Mouse (Mus musculus) stomach, embryonic 14.5 days (tissue): ENCODE results near the gene Olfr1154. TPM values are rescaled to one million over a fixed set of nuclear protein-coding genes. Genes with fewer than 3 reads are reported as not detected.

Experiments used
- ATAC-seq: fragments of 200-750 bp; cut with Nextera tagmentation; 2 replicates; pipeline ENCODE4 v1.8.0; 2017; ENCODE audit warnings: low read depth, moderate TSS enrichment; ENCODE audit not compliant: insufficient number of reproducible peaks, insufficient read depth, low FRiP score
- H3K27ac ChIP-seq: fragments of 300-500 bp; sonication (generic); 2 replicates; pipeline ENCODE4 v1.5.1; 2014; ENCODE audit warnings: mild to moderate bottlenecking, low read length, moderate library complexity, mixed read lengths
- H3K27me3 ChIP-seq: fragments of 300-500 bp; sonication (generic); 2 replicates; pipeline ENCODE4 v1.6.1; 2014; ENCODE audit warnings: low read length, control low read depth, mixed read lengths; ENCODE audit not compliant: control insufficient read depth, insufficient read depth
- H3K36me3 ChIP-seq: fragments of 300-500 bp; sonication (generic); 2 replicates; pipeline ENCODE4 v1.6.1; 2014; ENCODE audit warnings: mild to moderate bottlenecking, control low read depth, low read length, moderate library complexity, mixed read lengths; ENCODE audit not compliant: control insufficient read depth, insufficient read depth
- H3K4me1 ChIP-seq: fragments of 300-500 bp; sonication (generic); 2 replicates; pipeline ENCODE4 v1.6.1; 2014; ENCODE audit warnings: low read length, control low read depth, mixed read lengths; ENCODE audit not compliant: control insufficient read depth, insufficient read depth
- H3K4me2 ChIP-seq: fragments of 300-500 bp; sonication (generic); replicated peaks from 2 replicates; pipeline ENCODE4 v1.6.1; 2014; ENCODE audit warnings: low read depth, low read length, control low read depth
- H3K4me3 ChIP-seq: fragments of 300-500 bp; sonication (generic); 2 replicates; pipeline ENCODE4 v1.5.1; 2014; ENCODE audit warnings: low read depth, low read length, control low read depth
- H3K9ac ChIP-seq: fragments of 300-500 bp; sonication (generic); replicated peaks from 2 replicates; pipeline ENCODE4 v1.6.1; 2014; ENCODE audit warnings: low read depth, mild to moderate bottlenecking, control low read depth, low read length, moderate library complexity, mixed read lengths
- H3K9me3 ChIP-seq: fragments of 300-500 bp; sonication (generic); 2 replicates; pipeline ENCODE4 v1.6.1; 2016; ENCODE audit warnings: low read depth, low read length, control low read depth; ENCODE audit not compliant: control insufficient read depth
- WGBS: fragments of 180-500 bp; shearing (Covaris S2); extraction: QIAGEN DNeasy Blood & Tissue Kit; methylation state at CpG from one replicate; pipeline ENCODE4 v1.1.7; 2014; 5-methylcytosine and 5-hydroxymethylcytosine counted together
- polyA plus RNA-seq: library from polyadenylated mRNA; unstranded; fragments of >200 nt; fragmentation: Nextera tagmentation; extraction: Ambion mirVana; gene quantifications from 2 replicates; pipeline ENCODE4 v1.2.1, GENCODE M21; 2014

The Olfr1154 gene
- not detected in 2 replicates for polyA plus RNA-seq

DNA sequence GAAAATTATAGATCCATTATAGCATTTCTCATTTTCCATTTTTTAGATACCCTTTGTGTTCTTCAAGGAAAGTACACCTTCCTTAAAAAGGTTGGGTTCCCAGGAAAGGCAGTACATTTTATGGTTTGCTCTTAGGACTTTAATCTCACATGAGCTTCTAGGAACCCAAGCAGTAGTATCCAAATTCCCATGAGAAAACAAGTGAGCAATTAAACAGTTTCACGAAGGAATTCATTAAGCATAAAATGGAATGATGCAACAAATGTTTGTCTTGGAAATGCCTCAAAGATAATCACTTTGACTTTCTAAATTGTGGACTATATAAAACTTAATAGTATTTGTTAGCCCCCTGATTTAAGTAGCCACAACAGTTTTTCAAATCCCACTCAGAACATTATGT, at the start of gene Olfr1154:
TSS of gene Olfr1154 (minus strand) at position 101 of the 400 bp plus-strand sequence.
- H3K36me3 ChIP-seq = no peaks in the 10 kb centered on the region
- H3K9ac ChIP-seq = no peak within 1 kb of the TSS
- no peak within 1 kb of the TSS for H3K4me3 ChIP-seq
- no peaks in the 10 kb centered on the region for H3K9me3 ChIP-seq
- no peak for ATAC-seq
- H3K4me1 ChIP-seq = no peaks in the 10 kb centered on the region
- no peak within 1 kb of the TSS for H3K4me2 ChIP-seq
- H3K27ac ChIP-seq = no peak within 1 kb of the TSS
- no peaks in the 10 kb centered on the region for H3K27me3 ChIP-seq
- WGBS = 89% methylated on average over 1 of the region's 1 CpGs

DNA sequence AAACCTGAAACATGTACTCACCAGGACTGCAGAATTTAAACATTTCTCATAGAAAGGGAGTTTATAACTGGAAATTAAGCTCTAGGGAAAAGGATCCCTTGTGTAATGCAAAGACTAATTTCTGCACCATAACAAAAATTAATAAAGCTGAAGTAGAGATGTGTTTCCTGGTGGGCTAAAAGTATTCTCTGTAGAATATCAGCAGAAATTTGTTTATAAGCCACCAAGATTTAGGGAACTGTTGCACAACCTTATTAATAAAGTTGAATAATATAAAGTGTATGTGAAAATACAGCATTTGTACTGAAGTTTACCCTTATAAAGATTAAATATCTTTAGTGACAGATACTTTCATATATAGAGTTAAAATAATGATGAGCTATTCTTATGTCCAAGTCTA, 48.0 kb upstream of the Olfr1154 start, which contains the start of gene Olfr1156:
TSS of gene Olfr1156 (minus strand) at position 101 of the 400 bp plus-strand sequence.
- no peak within 1 kb of the TSS for H3K4me2 ChIP-seq

DNA sequence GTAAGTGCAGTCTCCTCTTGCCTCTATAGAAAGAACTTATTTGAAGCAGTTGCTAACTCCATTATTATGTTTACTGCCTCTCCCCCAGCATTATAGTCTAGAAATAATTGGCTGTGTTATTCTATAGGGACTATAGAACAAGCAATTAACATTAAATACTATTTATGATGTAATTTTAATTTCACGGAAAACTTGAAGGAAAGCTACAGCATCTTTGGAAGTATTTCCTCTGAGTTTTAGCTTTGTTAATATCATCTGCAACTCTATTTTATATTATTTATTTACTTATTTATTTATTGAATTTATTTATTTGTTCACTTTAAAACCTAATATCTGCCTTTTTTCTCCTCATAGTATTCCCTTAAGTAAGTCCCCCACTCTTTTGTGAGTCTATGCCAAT, 40.1 kb upstream of the Olfr1154 start, which contains the start of gene Olfr1155:
TSS of gene Olfr1155 (minus strand) at position 101 of the 400 bp plus-strand sequence.
- Histone ChIP-seq H3K27ac (no peak within 1 kb of the TSS), H3K9ac (no peak within 1 kb of the TSS), H3K4me1 (no peaks in the 10 kb centered on the region), H3K4me3 (no peak within 1 kb of the TSS), H3K27me3 (no peaks in the 10 kb centered on the region), H3K4me2 (no peak within 1 kb of the TSS), H3K36me3 (no peaks in the 10 kb centered on the region), H3K9me3 (no peaks in the 10 kb centered on the region)
- 98% methylated on average over 1 of the region's 1 CpGs for WGBS
- ATAC-seq = no peak

More for the DNA sequence above, 48.0 kb upstream of the Olfr1154 start, which contains the start of gene Olfr1156:
- Histone ChIP-seq H3K4me3 (no peak within 1 kb of the TSS), H3K9me3 (no peaks in the 10 kb centered on the region), H3K36me3 (no peaks in the 10 kb centered on the region), H3K9ac (no peak within 1 kb of the TSS), H3K27ac (no peak within 1 kb of the TSS), H3K27me3 (no peaks in the 10 kb centered on the region), H3K4me1 (no peaks in the 10 kb centered on the region)
- no peak for ATAC-seq

DNA sequence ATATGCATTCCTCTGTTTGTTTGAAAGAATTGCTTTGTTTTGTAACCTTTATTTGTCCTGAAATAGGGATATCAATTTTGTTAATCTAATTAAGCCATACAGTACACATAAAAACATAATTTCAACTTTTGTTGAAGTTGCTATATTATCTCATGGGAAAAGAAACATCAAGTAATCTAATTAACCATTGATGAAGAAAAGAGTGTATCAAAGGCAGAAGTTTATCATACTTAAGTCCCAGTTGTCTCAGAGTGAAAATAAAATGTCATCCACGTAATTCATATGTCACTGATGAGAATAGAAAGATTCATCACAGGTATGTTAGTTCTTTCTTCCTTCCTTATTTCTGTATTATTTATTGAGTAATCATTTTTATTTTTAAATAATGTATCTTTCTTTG, 10.3 kb downstream of the Olfr1154 start, which contains the start of gene Olfr1153:
TSS of gene Olfr1153 (plus strand) at position 301 of the 400 bp plus-strand sequence.
- H3K9ac ChIP-seq = no peak within 1 kb of the TSS
- no peak within 1 kb of the TSS for H3K4me2 ChIP-seq
- no peaks in the 10 kb centered on the region for H3K9me3 ChIP-seq
- WGBS = 76% methylated on average over 1 of the region's 1 CpGs
- H3K36me3 ChIP-seq = no peaks in the 10 kb centered on the region
- H3K27me3 ChIP-seq = no peaks in the 10 kb centered on the region
- no peak within 1 kb of the TSS for H3K4me3 ChIP-seq
- no peak within 1 kb of the TSS for H3K27ac ChIP-seq
- H3K4me1 ChIP-seq = no peaks in the 10 kb centered on the region
- ATAC-seq = no peak

DNA sequence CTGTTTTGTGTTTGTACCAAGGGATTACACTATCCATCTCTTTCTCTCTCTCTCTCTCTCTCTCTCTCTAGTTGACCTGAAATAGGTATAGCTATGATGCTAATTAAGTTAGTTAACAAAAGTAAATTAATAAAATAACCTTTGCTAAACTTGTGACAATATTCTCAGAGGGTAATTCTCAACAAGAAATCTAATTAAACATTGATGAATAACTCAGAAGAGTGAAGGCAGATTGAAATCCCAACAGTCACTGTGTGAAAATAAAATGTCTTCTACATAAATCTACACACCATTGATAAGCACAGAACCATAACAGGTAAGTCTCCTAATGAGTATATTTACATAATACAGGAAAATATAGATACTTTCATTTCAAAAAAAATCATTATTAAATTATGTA, 38.8 kb downstream of the Olfr1154 start, which contains the start of gene Olfr1152:
TSS of gene Olfr1152 (plus strand) at position 301 of the 400 bp plus-strand sequence.
- Histone ChIP-seq H3K9ac (no peak within 1 kb of the TSS), H3K4me2 (no peak within 1 kb of the TSS), H3K9me3 (no peaks in the 10 kb centered on the region), H3K4me3 (no peak within 1 kb of the TSS), H3K4me1 (no peaks in the 10 kb centered on the region), H3K27me3 (no peaks in the 10 kb centered on the region), H3K27ac (no peak within 1 kb of the TSS), H3K36me3 (no peaks in the 10 kb centered on the region)
- ATAC-seq = no peak

DNA sequence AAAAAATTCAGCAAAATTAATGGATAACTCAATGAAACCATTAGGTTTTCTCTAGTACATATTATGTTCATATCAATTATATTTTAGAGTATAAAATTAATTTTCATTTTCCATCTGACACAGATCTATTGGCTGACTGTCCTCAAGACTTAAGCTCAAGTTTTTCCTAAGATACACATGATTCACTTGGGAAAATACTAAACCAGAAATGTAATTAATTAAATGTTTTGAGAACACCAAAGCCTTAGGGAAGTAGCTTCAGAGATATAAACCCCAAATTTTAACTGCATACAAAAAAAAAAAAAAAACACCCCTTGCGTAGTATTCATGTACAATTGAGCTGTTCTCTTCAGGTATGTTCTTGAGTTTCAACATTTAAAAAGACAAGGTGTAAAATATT, 49.4 kb downstream of the Olfr1154 start, which contains the start of gene Olfr1151:
TSS of gene Olfr1151 (plus strand) at position 301 of the 400 bp plus-strand sequence.
- 84% methylated on average over 1 of the region's 1 CpGs for WGBS
- no peaks in the 10 kb centered on the region for H3K36me3 ChIP-seq

More for the DNA sequence above, 49.4 kb downstream of the Olfr1154 start, which contains the start of gene Olfr1151:
- no peak within 1 kb of the TSS for H3K4me3 ChIP-seq
- ATAC-seq = no peak
- H3K4me2 ChIP-seq = no peak within 1 kb of the TSS
- no peak within 1 kb of the TSS for H3K27ac ChIP-seq
- H3K4me1 ChIP-seq = no peaks in the 10 kb centered on the region
- H3K9ac ChIP-seq = no peak within 1 kb of the TSS
- no peaks in the 10 kb centered on the region for H3K27me3 ChIP-seq
- no peaks in the 10 kb centered on the region for H3K9me3 ChIP-seq

Other genes starting within 250 kb of the Olfr1154 start
- gene Olfr1134, start 246.7 kb downstream of the Olfr1154 start, polyA plus RNA-seq = not detected in 2 replicates
- not detected in 2 replicates for gene Olfr1135, start 231.5 kb downstream of the Olfr1154 start, polyA plus RNA-seq
- not detected in 2 replicates for gene Olfr1136, start 211.2 kb downstream of the Olfr1154 start, polyA plus RNA-seq
- not detected in 2 replicates for gene Olfr1137, start 192.0 kb downstream of the Olfr1154 start, polyA plus RNA-seq
- gene Olfr1138, start 165.2 kb downstream of the Olfr1154 start, polyA plus RNA-seq = not detected in 2 replicates
- gene Olfr1140, start 161.4 kb downstream of the Olfr1154 start, polyA plus RNA-seq = not detected in 2 replicates
- not detected in 2 replicates for gene Olfr1141, start 151.2 kb downstream of the Olfr1154 start, polyA plus RNA-seq
- not detected in 2 replicates for gene Olfr152, start 125.7 kb downstream of the Olfr1154 start, polyA plus RNA-seq
- gene Olfr1143, start 104.6 kb downstream of the Olfr1154 start, polyA plus RNA-seq = not detected in 2 replicates
- not detected in 2 replicates for gene Olfr1145, start 95.3 kb downstream of the Olfr1154 start, polyA plus RNA-seq
- gene Olfr1148, start 74.6 kb downstream of the Olfr1154 start, polyA plus RNA-seq = not detected in 2 replicates
- gene Olfr1150-ps1, start 61.2 kb downstream of the Olfr1154 start, polyA plus RNA-seq = not detected in 2 replicates
- gene Olfr1151, start 49.3 kb downstream of the Olfr1154 start, polyA plus RNA-seq = not detected in 2 replicates
- gene Olfr1152, start 38.7 kb downstream of the Olfr1154 start, polyA plus RNA-seq = 0.06 TPM in 1 of 2 replicates, not detected in the other
- gene Olfr1153, start 10.2 kb downstream of the Olfr1154 start, polyA plus RNA-seq = not detected in 2 replicates
- gene Olfr1155, start 40.0 kb upstream of the Olfr1154 start, polyA plus RNA-seq = not detected in 2 replicates
- gene Olfr1156, start 47.9 kb upstream of the Olfr1154 start, polyA plus RNA-seq = not detected in 2 replicates
- gene Olfr1157, start 63.1 kb upstream of the Olfr1154 start, polyA plus RNA-seq = not detected in 2 replicates
- not detected in 2 replicates for gene Olfr74, start 69.5 kb upstream of the Olfr1154 start, polyA plus RNA-seq
- gene Olfr1158, start 84.9 kb upstream of the Olfr1154 start, polyA plus RNA-seq = not detected in 2 replicates
- gene Olfr1160, start 103.1 kb upstream of the Olfr1154 start, polyA plus RNA-seq = not detected in 2 replicates
- gene Olfr1161, start 117.6 kb upstream of the Olfr1154 start, polyA plus RNA-seq = not detected in 2 replicates
- gene Olfr73, start 132.5 kb upstream of the Olfr1154 start, polyA plus RNA-seq = not detected in 2 replicates
- gene Olfr1162, start 146.0 kb upstream of the Olfr1154 start, polyA plus RNA-seq = not detected in 2 replicates
- gene Olfr1163, start 166.7 kb upstream of the Olfr1154 start, polyA plus RNA-seq = not detected in 2 replicates
- not detected in 2 replicates for gene Olfr1164, start 188.8 kb upstream of the Olfr1154 start, polyA plus RNA-seq
- not detected in 2 replicates for gene Olfr1166, start 223.1 kb upstream of the Olfr1154 start, polyA plus RNA-seq